Mouse (Mus musculus) granulocyte monocyte progenitor cell, adult 5-6 weeks (primary cell): ENCODE data around the gene Rpl27. TPM values are rescaled to one million over a fixed set of nuclear protein-coding genes. Genes with fewer than 3 reads are reported as not detected.
"Not testable (repeated sequence)": the region's sequence is repeated elsewhere in the genome, so short reads cannot be mapped to it uniquely, and the experiment has no call there.

Experiments
- ATAC-seq: replicated peaks from 2 replicates; pipeline ENCODE4 v1.8.0; 2016; ENCODE audit warnings: mild to moderate bottlenecking, moderate TSS enrichment, inconsistent platforms; ENCODE audit not compliant: poor library complexity, severe bottlenecking
- total RNA-seq, 2 experiments: library from RNA; stranded (forward) in 1 of 2; stranded (reverse) in 1 of 2; fragments of 200-712, 200-1000 nt in 1 of 2; fragments of >200 nt in 1 of 2; fragmentation: Nextera tagmentation in 1 of 2; gene quantifications; 2 replicates each; pipeline ENCODE4 v1.2.3; 2014 to 2017

Gene Rpl27
- total RNA-seq, 2 experiments from 2014 or later, result 795 to 1,057 TPM

GRCm38 (mm10) chr11:101466552-101466950 lies 24.5 kb downstream of the Rpl27 start:
- not testable (repeated sequence) for ATAC-seq

- peak; percentile 44 for ATAC-seq
Observed at GRCm38 (mm10) chr11:101467477-101468262, 25.6 kb downstream of the Rpl27 start.

GRCm38 (mm10) chr11:101468263-101468688 lies 26.2 kb downstream of the Rpl27 start:
- no peak for ATAC-seq

- ATAC-seq, result no peak
Observed at GRCm38 (mm10) chr11:101468731-101469130, 26.6 kb downstream of the Rpl27 start.

GRCm38 (mm10) chr11:101469155-101469554 lies 27.1 kb downstream of the Rpl27 start:
- no peak for ATAC-seq

GRCm38 (mm10) chr11:101470206-101470605 lies 28.1 kb downstream of the Rpl27 start:
- no peak for ATAC-seq

GRCm38 (mm10) chr11:101471926-101472325 lies 29.8 kb downstream of the Rpl27 start:
- no peak for ATAC-seq

GRCm38 (mm10) chr11:101472336-101472735 lies 30.2 kb downstream of the Rpl27 start:
- ATAC-seq, result no peak

- 0 out of 2 replicates have a peak, but pooled peaks have one; percentile 27 for ATAC-seq
Observed at GRCm38 (mm10) chr11:101473686-101474085, 31.6 kb downstream of the Rpl27 start.

GRCm38 (mm10) chr11:101474298-101474697 lies 32.2 kb downstream of the Rpl27 start:
- ATAC-seq, result no peak

- not testable (repeated sequence) for ATAC-seq
Observed at GRCm38 (mm10) chr11:101476361-101476760, 34.3 kb downstream of the Rpl27 start.

- ATAC-seq, result no peak
Observed at GRCm38 (mm10) chr11:101477194-101477551, 35.1 kb downstream of the Rpl27 start.

GRCm38 (mm10) chr11:101477552-101478211 lies 35.6 kb downstream of the Rpl27 start:
- no peak for ATAC-seq

- ATAC-seq, result no peak
Observed at GRCm38 (mm10) chr11:101479171-101479635, 37.1 kb downstream of the Rpl27 start.

- ATAC-seq, result no peak
Observed at GRCm38 (mm10) chr11:101480912-101481311, 38.8 kb downstream of the Rpl27 start.

- ATAC-seq, result no peak
Observed at GRCm38 (mm10) chr11:101483804-101484203, 41.7 kb downstream of the Rpl27 start.

- no peak for ATAC-seq
Observed at GRCm38 (mm10) chr11:101484245-101484644, 42.1 kb downstream of the Rpl27 start.

- ATAC-seq, result no peak
Observed at GRCm38 (mm10) chr11:101484814-101485213, 42.7 kb downstream of the Rpl27 start.

GRCm38 (mm10) chr11:101485509-101486028 lies 43.5 kb downstream of the Rpl27 start:
- ATAC-seq, result no peak

GRCm38 (mm10) chr11:101486126-101486525 lies 44.0 kb downstream of the Rpl27 start:
- no peak for ATAC-seq
